Mouse (Mus musculus): ENCODE measurements around the gene Rad51d. TPM values are rescaled to one million over a fixed set of nuclear protein-coding genes. Genes with fewer than 3 reads are reported as not detected.

The Rad51d gene
- polyA plus RNA-seq, 1 experiment: 9.1 TPM

DNA sequence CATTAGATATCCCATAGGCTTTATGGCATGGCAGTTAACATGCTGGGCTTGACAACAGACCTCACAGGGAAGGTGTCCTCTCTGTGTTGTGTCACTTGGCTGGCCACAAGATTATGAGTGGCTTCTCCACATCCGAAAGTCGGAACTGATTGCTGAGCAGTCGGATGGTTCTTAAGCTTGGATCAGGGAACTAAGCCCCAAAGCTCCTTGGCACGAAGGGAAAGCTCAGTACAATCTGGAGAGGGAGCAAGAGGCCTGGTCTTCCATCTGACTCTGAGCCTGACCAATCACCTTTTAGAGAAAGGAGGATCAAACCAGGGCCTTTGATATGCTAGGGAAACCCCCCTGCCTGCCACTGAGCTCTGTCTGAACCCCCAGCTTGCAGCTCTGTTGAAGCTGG is 31.3 kb upstream of the Rad51d start:
- no peak for TF ChIP-seq E2F4 (IDR thresholded peaks at IDR 0.05; ENCODE audit: insufficient read depth)
- no peak for TF ChIP-seq CEBPB (IDR thresholded peaks at IDR 0.05; ENCODE audit: insufficient read depth, poor library complexity, severe bottlenecking)
- TF ChIP-seq SRF (IDR thresholded peaks at IDR 0.05; ENCODE audit: control insufficient read depth, insufficient read length, low read depth): no peak
- TF ChIP-seq MAX (IDR thresholded peaks at IDR 0.05; ENCODE audit: low read depth): no peak
- no peak for TF ChIP-seq MYOG (IDR thresholded peaks at IDR 0.05; ENCODE audit: control insufficient read depth in 1 of 3, insufficient read depth in 1 of 3, insufficient read length in 2 of 3, low read depth in 2 of 3)
- no peak for TF ChIP-seq TCF3 (IDR thresholded peaks at IDR 0.05; ENCODE audit: insufficient read length, low read depth)
- no peak for TF ChIP-seq MYOD1 (IDR thresholded peaks at IDR 0.05; ENCODE audit: control insufficient read depth in 1 of 3, insufficient read length in 2 of 3, low read depth in 2 of 3)
- TF ChIP-seq TCF12 (IDR thresholded peaks at IDR 0.05; ENCODE audit: insufficient read depth, poor library complexity, severe bottlenecking): no peak
- no peak for TF ChIP-seq POLR2A (IDR thresholded peaks at IDR 0.05; ENCODE audit: insufficient read length, low read depth)
- TF ChIP-seq USF1 (IDR thresholded peaks at IDR 0.05; ENCODE audit: low read depth): no peak
- no peak for TF ChIP-seq POLR2AphosphoS2 (IDR thresholded peaks at IDR 0.05; ENCODE audit: insufficient read length, low read depth)
- no peak for TF ChIP-seq REST (IDR thresholded peaks at IDR 0.05; ENCODE audit: insufficient read depth, insufficient read length)
- no peaks in the 10 kb centered on the region for H3K36me3 ChIP-seq (ENCODE audit: control insufficient read depth, insufficient read depth)
- H3ac ChIP-seq (ENCODE audit: control insufficient read depth, insufficient read length): no peak overlapping the region
- H3K79me2 ChIP-seq (ENCODE audit: control insufficient read depth, insufficient read depth): no peaks in the 10 kb centered on the region
- no peaks in the 10 kb centered on the region for H3K27me3 ChIP-seq (ENCODE audit: control insufficient read depth, insufficient read depth, insufficient read length)
- no peak overlapping the region for H3K4me3 ChIP-seq
- H3K4me2 ChIP-seq (ENCODE audit: low read depth): no peak overlapping the region

DNA sequence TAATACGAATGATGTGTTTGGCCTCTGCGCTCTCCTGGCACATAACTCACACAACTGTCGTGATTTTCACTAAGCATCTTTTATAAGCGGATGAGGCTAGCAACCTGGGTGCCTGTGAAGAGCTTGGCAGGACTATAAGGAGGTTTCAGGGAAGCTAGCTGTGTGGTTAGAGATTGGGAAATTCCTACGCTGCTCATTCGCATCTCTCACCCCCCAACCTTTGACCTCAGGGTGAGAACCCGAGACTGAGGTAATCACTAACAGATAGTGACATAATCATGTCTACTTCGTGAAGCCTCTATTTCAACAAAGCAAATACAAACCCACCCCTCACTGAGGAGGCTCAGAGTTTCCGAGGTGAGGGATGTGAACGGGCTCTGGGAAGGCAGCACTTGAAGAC is 30.4 kb upstream of the Rad51d start:
- Histone ChIP-seq H3K27me3 (ENCODE audit: control insufficient read depth, insufficient read depth, insufficient read length) (no peaks in the 10 kb centered on the region), H3K4me3 (no peak overlapping the region), H3K36me3 (ENCODE audit: control insufficient read depth, insufficient read depth) (no peaks in the 10 kb centered on the region)

GRCm38 (mm10) chr11:82914711-82915352 is 24.4 kb upstream of the Rad51d start:
- no peak for TF ChIP-seq POLR2A (IDR thresholded peaks at IDR 0.05; ENCODE audit: insufficient read length, low read depth)
- TF ChIP-seq TCF12 (IDR thresholded peaks at IDR 0.05; ENCODE audit: insufficient read depth, poor library complexity, severe bottlenecking): no peak
- TF ChIP-seq MYOG (IDR thresholded peaks at IDR 0.05; ENCODE audit: control insufficient read depth in 1 of 3, insufficient read depth in 1 of 3, insufficient read length in 2 of 3, low read depth in 2 of 3): no peak
- no peak for TF ChIP-seq POLR2AphosphoS2 (IDR thresholded peaks at IDR 0.05; ENCODE audit: insufficient read length, low read depth)
- TF ChIP-seq SRF (IDR thresholded peaks at IDR 0.05; ENCODE audit: control insufficient read depth, insufficient read length, low read depth): no peak
- TF ChIP-seq E2F4 (IDR thresholded peaks at IDR 0.05; ENCODE audit: insufficient read depth): no peak
- Histone ChIP-seq H3ac (ENCODE audit: control insufficient read depth, insufficient read length) (no peak overlapping the region), H3K27me3 (ENCODE audit: control insufficient read depth, insufficient read depth, insufficient read length) (no peaks in the 10 kb centered on the region), H3K36me3 (ENCODE audit: control insufficient read depth, insufficient read depth) (no peaks in the 10 kb centered on the region), H3K4me3 (no peak overlapping the region), H3K79me2 (ENCODE audit: control insufficient read depth, insufficient read depth) (no peaks in the 10 kb centered on the region), H3K4me2 (ENCODE audit: low read depth) (peak overlapping the region; percentile 76)

More for the DNA sequence above, 30.4 kb upstream of the Rad51d start:
- H3K79me2 ChIP-seq (ENCODE audit: control insufficient read depth, insufficient read depth): no peaks in the 10 kb centered on the region
- no peak overlapping the region for H3K4me2 ChIP-seq (ENCODE audit: low read depth)
- H3ac ChIP-seq (ENCODE audit: control insufficient read depth, insufficient read length): no peak overlapping the region
- TF ChIP-seq SRF (IDR thresholded peaks at IDR 0.05; ENCODE audit: control insufficient read depth, insufficient read length, low read depth) (no peak), USF1 (IDR thresholded peaks at IDR 0.05; ENCODE audit: low read depth) (no peak), TCF12 (IDR thresholded peaks at IDR 0.05; ENCODE audit: insufficient read depth, poor library complexity, severe bottlenecking) (no peak), MYOG (IDR thresholded peaks at IDR 0.05; ENCODE audit: control insufficient read depth in 1 of 3, insufficient read depth in 1 of 3, insufficient read length in 2 of 3, low read depth in 2 of 3) (no peak), CEBPB (IDR thresholded peaks at IDR 0.05; ENCODE audit: insufficient read depth, poor library complexity, severe bottlenecking) (no peak), TCF3 (IDR thresholded peaks at IDR 0.05; ENCODE audit: insufficient read length, low read depth) (no peak), MAX (IDR thresholded peaks at IDR 0.05; ENCODE audit: low read depth) (no peak), POLR2A (IDR thresholded peaks at IDR 0.05; ENCODE audit: insufficient read length, low read depth) (no peak)

- H3K4me2 ChIP-seq (ENCODE audit: low read depth): peak overlapping the region; percentile 69
- no peaks in the 10 kb centered on the region for H3K36me3 ChIP-seq (ENCODE audit: control insufficient read depth, insufficient read depth)
- peak overlapping the region; percentile 31 for H3K4me3 ChIP-seq
- TF ChIP-seq CEBPB (IDR thresholded peaks at IDR 0.05; ENCODE audit: insufficient read depth, poor library complexity, severe bottlenecking): no peak
- TF ChIP-seq REST (IDR thresholded peaks at IDR 0.05; ENCODE audit: insufficient read depth, insufficient read length): no peak
- TF ChIP-seq POLR2A (IDR thresholded peaks at IDR 0.05; ENCODE audit: insufficient read length, low read depth): peak; percentile 80
- TF ChIP-seq POLR2AphosphoS2 (IDR thresholded peaks at IDR 0.05; ENCODE audit: insufficient read length, low read depth): peak; percentile 68
- peak; percentile 77 to 92 (median 85) for TF ChIP-seq MYOG (IDR thresholded peaks at IDR 0.05; ENCODE audit: control insufficient read depth in 1 of 3, insufficient read depth in 1 of 3, insufficient read length in 2 of 3, low read depth in 2 of 3)
- peak; percentile 95 for TF ChIP-seq SRF (IDR thresholded peaks at IDR 0.05; ENCODE audit: control insufficient read depth, insufficient read length, low read depth)
- TF ChIP-seq TCF12 (IDR thresholded peaks at IDR 0.05; ENCODE audit: insufficient read depth, poor library complexity, severe bottlenecking): peak; percentile 86
- no peak for TF ChIP-seq E2F4 (IDR thresholded peaks at IDR 0.05; ENCODE audit: insufficient read depth)
- TF ChIP-seq MAX (IDR thresholded peaks at IDR 0.05; ENCODE audit: low read depth): no peak
- TF ChIP-seq TCF3 (IDR thresholded peaks at IDR 0.05; ENCODE audit: insufficient read length, low read depth): no peak
- TF ChIP-seq USF1 (IDR thresholded peaks at IDR 0.05; ENCODE audit: low read depth): peak; percentile 53
- TF ChIP-seq MYOD1 (IDR thresholded peaks at IDR 0.05; ENCODE audit: control insufficient read depth in 1 of 3, insufficient read length in 2 of 3, low read depth in 2 of 3): peak; percentile 66 to 88 (median 87)
- no peak overlapping the region for H3ac ChIP-seq (ENCODE audit: control insufficient read depth, insufficient read length)
- peaks cover 11% of the 10 kb centered on the region for H3K79me2 ChIP-seq (ENCODE audit: control insufficient read depth, insufficient read depth)
- no peaks in the 10 kb centered on the region for H3K27me3 ChIP-seq (ENCODE audit: control insufficient read depth, insufficient read depth, insufficient read length)
Measured at GRCm38 (mm10) chr11:82910679-82911389, 20.4 kb upstream of the Rad51d start.

All from myocyte (in vitro differentiated cells).